Mouse (Mus musculus) layer of hippocampus, postnatal 36 days (tissue): ENCODE data around the gene Kctd3. TPM values are rescaled to one million over a fixed set of nuclear protein-coding genes. Genes with fewer than 3 reads are reported as not detected.

Source experiments
- DNase-seq, 2 experiments: peaks; one replicate each; pipeline ENCODE4 v3.0.0; 2022
- total RNA-seq, 2 experiments: library from RNA; stranded (reverse); gene quantifications; 2 replicates each; pipeline ENCODE4 v1.2.3; 2021

Kctd3 gene
- total RNA-seq, 2 experiments from 2014 or later, result 79.0 to 89.2 TPM

DNA sequence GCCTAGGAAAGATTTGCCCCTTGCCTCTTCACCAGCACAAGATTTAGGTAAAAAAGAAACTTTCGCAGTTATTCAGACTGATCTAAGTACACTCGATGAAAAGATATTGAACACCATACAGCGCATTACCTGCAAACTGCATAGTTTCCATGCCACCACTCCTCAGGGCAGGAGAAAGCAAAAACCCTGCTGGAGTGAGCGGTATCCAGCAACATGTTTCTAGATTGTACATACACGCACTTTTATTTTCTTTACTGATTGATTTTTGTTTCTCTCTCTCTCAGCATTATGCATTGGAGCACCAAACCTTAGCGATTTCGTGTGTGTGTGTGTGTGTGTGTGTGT lies 311 bp upstream of the Kctd3 start:
- DNase-seq, result no peak

DNA sequence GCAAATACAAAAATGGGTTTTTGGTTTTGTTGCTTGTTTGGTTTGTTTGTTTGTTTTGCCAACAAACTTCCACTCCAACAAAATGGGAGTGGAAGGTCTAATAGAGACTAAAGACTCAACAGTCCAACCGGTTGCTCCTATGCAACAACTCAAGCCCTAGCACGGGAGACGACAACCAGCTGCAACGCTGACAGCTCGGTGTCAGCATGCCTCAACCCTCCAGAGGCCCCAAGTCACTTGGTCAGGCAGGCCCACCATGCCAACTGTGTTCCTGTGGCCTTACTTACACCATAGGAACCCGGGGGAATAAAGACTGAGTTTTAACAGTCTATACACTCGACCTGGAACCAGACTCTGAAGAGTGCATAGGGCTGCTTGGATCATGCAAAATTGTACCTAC lies 815 bp downstream of the Kctd3 start:
- no peak for DNase-seq

DNA sequence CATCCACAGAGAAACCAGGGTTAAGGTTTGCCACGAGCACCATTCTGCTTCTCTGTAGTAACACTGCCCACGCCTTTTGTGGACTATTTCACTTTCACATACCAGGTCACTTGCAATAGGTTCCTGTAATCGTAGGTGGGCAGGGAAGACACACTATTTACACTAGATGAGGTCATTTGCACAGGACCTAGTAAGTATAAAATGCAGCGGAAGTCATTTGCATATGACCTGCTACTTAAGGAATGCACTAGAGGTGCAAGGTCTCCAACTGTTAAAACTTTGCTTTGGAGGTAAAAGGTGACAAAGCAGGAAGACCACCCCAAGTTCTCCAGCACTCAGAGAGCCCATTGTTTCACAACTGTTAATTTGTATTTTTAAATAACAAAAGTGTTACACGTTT lies 1.4 kb downstream of the Kctd3 start:
- DNase-seq, result no peak

DNA sequence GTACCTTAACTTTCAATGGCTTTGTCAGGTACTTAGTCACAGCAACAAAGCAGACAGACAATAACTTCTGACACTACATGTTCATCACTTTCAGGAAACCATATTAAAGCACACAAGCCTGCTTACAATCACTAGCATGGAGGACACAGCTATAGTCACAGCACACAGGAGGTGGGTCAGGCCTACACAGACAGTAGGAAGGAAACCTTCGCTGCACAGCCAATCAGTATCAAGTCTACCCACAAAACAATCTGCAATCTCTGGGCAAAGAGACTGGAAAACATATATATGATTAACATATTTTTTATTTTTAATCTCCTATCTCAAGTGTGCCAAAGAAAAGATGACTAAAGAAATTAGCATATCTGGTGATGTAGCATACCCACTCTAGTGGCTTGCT lies 2.9 kb downstream of the Kctd3 start:
- no peak for DNase-seq

DNA sequence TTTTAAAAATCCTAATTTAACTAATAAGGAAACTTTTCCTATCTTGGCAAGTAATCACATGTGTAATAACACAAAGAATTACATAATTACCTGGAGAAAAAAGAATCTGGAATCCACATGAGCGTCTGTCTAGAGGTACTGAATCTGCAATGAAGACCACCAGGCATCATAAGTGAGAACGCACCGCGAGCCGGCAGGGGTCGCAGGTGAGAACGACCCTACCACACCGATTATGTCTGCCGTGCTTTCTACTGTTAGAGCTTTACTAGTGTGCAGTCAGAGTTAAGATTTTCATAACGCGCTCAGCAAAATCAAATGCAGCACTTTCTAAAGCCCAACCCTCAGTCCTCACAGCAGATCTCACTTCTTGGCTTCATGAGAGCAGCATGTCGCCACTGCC lies 5.8 kb downstream of the Kctd3 start:
- no peak for DNase-seq

DNA sequence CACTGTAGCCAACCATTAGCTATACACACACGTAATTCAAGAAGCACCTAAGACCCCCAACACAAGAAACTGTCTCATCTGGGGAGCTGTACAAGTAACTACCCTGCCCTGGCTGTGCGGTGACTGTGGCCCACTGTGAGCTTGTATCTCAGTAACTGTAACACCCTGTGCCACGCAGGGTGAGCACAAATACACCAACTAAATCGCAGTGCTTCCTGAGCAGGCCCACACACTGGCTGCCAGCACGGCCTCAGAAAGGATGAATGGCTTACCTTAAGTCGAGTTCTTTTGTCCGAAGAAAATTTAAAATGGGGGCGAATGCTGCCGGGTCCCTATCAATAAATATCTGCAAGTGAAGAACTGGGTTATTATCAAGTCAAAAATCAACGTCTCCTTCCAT lies 7.7 kb downstream of the Kctd3 start:
- no peak for DNase-seq

DNA sequence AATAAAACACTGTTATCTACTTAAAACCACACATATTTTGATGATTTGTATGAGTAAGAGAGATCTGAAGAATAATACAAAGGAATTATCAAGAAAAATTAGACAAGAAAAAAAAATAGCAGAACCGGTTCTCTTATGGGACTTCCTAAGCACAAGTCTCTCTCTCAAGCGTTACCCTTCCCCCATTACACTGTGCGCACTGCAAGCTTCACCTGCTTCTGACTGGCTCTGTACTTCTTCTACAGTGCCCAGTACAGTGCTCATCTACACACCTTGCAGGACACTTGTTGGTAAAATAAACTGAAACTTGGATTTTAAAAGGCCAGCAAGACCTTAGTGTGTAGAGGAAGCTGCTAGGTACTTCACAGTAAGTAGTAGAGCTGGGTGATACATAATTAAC lies 9.7 kb downstream of the Kctd3 start:
- DNase-seq, result no peak

DNA sequence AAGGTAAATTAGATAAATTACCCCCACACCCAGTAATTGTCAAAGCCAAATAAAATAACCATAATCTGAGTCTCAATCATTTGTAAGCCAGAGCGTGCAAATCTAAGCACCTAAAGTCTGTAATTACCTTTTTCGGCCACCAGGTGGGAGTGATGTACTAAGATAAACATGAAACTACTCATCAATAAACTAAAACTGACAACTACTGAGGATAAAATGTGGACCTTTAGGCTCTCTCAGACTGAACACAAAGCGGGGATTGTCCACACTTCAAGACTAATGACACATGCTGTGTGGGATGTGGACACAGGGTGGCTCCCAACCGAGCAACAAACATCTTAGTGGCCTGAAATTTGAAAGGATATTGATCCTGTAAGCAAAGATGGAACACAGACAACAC lies 14.4 kb downstream of the Kctd3 start:
- peak in 1 of 2 experiments; percentile 26 for DNase-seq

DNA sequence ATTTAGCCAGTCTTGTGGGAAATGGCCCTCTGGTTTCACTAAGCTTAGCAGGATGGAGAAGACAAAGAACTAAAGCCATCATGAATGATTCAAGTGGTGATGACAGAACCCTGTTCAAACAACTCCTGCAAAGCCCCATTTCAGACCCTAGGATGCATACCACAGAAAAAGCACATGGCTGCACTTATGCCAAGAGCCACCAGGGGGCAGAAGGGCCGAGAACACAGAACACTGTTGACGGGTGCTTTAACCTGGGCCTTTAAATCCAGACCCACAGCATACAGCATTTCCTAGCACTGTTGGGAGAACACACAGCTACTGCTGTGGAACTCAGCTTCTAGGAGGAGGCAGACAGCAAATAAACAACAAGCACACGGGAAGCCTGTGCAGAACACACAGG lies 27.6 kb downstream of the Kctd3 start:
- DNase-seq, result peak in 1 of 2 experiments; percentile 50

DNA sequence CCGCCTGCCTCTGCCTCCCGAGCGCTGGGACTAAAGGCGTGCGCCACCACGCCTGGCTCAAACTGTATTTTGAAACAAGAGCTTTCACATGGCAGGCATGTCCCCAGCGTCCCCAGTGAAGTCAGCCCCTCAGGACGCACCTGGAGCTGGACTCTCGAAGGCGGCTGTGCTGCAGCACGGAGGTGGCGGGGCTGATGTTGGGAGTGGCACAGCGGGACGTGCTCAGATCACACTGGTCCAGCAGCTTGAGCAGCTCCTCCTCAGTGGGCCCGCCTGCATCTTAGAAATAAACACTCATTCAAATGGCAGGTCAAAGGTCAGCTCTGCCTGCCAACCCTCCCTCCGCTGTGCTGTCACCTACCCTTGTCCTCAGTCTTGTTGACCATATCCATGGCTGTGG lies 33.7 kb downstream of the Kctd3 start:
- DNase-seq, result no peak

DNA sequence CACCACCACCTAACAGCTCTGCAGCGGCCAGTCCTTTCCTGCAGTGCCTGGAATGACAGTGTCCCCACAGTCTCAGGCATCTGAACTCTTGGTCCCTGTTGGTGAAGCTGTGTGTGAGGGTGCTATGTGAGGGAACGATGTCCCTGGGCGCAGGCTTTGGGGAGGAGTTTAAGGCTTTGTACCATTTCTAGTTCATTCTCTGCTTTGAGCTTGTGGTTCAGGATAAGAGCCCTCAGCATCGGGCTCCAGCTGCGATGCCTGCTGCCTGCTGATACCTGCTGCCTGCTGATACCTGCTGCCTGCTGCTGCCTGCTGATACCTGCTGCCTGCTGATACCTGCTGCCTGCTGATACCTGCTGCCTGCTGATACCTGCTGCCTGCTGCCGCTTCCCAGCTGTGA lies 34.6 kb downstream of the Kctd3 start:
- no peak for DNase-seq

DNA sequence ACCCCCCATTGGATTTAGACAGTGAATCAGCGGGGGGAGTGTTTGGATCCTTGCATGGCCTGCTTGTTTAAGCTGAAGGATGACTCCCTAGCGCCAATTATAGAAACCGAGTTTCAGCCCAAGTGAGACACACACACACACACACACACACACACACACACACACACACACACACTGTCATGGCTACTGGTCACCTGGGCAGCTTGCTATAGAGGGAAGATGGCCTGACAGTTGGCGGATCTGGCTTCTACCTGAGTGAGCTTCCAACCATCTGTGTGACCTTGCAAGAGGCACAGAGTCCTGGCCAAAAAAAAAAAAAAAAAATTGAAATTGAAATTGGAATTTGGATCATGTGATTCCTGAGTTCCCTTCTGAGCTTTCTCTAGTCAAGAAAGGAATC lies 55.1 kb downstream of the Kctd3 start:
- no peak for DNase-seq

DNA sequence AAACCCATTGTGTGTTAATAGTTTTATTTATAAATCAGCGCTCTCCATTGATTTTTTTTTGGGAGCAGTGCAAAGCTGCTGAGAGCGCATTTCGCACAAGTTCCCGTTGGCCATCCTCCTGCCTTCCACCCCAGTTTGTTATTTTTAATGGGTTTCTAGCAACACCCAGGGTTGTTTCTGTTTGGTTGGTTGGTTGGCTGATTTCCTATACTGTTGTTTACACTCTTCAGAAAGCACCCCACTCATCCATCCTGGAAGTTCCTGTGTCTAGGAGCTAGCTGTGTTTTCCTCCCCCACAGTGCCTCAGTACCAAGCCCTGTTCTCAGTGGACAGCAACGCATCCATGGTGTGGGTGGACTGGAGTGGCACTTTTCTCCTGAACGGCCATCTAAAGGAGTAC lies 56.5 kb downstream of the Kctd3 start:
- DNase-seq, result no peak

DNA sequence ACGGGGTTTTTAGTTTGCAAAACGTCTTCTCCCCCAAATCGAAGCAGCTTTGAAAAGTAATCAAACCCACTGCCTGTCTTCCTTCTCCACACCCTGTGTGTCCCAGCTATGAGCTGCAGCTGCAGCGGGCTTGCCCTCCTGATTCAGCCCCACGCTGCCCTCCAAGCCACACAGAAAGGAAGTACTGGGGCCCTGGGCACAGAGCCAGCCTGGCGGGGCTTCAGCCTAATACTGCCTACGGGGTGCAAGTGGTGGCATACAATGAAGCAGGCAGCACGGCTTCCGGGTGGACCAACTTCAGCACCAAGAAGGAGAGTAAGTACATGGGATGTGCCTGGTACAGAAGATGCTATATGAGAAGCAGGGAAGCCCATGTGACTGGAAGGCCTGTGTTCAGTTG lies 59.4 kb downstream of the Kctd3 start:
- no peak for DNase-seq

DNA sequence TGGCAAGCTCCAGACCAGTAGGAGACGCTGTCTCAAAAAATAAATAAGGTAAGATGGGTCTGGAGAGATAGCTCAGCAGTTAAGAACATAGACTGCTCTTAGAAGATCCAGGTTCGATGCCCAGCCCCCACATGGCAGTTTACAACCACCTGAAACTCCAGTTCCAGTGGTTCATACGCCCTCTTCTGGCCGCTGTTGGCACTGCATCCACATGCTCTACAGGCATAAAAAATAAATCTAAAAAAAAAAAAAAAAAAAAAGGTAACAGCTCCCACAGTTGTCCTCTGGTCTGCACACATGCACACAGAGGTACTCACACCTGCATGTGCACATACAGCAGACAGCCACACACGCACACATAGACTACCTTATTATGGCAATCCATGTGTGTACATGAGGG lies 59.8 kb downstream of the Kctd3 start:
- DNase-seq, result no peak

DNA sequence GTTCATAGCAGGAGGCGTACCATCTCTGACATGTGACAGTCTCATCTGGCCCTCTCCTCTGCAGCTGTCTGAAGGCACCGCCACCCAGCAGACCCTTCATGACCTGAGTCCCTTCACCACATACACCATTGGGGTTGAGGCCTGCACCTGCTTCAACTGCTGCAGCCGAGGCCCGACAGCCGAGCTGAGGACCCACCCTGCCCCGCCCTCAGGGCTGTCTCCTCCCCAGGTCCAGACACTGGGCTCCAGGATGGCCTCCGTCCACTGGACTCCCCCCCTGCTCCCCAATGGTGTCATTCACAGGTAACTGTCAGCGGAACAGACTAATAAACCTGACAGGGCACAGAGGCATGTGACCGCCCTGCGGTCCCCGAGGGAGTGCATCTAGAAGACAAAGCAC lies 60.8 kb downstream of the Kctd3 start:
- no peak for DNase-seq

DNA sequence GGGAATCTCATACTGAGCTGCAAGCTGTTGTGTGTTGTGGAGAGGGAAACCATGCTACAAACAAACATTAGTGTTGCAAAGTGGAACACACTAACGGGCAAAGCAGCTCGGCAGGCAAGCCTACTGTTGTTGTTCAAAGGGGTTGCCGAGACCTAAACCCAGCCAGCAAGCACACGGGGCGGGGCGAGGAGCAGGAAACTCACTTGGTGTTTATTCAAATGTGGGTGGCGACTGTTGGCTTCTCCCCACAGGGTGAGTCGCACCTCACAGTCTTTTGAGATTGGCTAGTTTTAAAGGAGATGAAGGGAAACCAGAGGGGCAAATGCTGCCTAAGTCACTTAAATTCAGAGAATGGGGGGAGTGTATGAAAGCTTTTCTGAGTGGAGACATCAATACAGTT lies 62.3 kb downstream of the Kctd3 start:
- no peak for DNase-seq

DNA sequence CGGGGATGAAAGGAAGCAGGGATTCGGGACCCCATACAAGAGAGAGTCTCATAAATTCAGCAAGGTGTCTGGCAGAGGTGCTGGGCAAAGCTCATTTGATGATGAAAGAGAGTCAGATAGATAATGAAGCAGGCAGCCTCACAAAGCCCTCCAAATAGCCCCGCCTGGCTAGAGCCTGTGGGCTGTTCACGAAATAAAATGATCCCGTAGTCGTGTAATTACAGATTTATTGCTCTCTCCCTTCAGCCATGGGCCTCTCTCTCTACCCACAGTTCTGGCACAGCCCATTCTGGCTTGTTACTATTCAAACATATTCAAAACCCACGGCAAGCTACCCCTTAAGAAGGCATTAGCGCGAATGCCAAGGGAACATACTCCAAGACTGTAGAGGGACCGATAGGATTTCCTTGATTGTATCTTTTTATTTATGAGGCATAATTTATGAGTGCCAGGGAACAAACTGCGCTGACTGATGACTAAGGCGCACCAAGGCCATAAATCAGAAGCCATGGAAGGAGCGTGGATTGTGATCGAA lies 70.3 kb downstream of the Kctd3 start:
- DNase-seq, result no peak
